Mouse (Mus musculus): ENCODE measurements around the gene Daam1.
A peak's percentile ranks its signal among the peaks of the same experiment; 100 is the strongest.

The Daam1 gene

DNA sequence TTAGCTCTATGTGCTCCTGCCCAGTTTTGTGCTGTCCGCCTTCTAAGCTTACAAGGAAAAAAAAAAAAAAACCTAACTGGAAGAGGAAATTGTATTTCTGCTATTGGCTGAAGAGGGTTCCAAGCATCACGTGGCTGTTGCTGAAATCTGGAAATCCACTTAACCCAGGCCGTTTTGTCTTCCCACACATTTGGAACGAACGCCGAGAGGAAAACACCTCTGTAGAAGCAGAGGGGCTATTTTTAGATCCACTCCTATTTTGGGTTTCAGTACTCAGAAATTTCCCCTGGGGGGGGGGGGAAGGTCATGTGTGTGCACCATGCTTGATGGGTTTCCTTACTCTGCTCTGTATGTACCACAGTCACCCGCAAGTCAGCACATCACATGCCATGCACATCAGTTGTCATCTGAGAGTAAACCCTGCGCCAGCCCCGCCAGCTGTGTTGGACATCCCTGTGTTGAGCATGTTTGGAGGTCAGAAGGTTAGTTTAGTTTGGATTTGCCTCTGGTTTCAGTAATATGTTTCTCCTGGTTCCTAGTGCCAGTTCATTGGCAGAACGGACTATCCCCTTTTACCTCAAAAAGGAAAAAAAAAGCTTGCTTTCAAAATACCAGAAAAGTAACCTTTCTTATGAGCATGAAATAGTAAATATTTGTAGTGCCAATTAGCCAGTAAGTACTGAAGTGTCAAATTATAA is 33.1 kb downstream of the Daam1 start:
- no peak for DNase-seq (ENCODE audit: low read depth in 1 of 2, low spot score in 2 of 2)

DNA sequence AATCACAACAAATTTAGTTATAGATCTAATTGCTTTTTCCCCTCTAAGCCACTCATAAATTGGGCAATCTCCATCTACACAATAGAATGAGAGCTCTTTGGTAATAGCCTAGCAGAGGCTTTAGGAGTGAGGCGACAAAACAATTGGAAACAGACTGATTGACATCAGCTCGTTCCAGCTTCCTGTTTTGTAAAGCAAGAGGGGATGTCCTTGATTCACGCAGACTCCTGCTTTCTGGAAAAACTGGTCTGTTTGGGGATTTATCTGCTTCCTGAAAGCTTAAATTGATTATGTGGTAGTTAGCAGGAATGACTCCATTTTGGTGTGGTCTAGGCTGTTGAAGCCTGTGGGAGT is 33.6 kb downstream of the Daam1 start:
- DNase-seq (ENCODE audit: low read depth in 1 of 2, low spot score in 2 of 2) = no peak

DNA sequence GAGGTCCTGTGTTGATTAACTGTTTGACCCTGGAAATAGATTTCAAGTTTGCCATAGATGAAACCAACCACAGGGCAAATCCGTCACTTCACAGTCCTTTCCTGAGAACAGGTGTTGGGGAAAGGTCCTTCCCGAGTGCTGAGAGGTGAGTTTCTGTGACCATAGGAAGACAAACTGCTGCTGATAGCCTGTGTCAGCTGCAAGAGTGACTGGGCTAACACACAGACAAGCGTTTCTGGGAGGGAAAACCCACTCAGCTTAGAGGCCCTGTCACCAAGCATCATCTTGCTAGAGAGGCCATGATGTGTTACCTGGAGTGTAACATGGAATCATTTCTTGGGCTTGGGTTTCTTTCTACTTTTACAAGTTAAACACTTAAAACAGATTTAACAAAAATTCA is 35.1 kb downstream of the Daam1 start:
- DNase-seq (ENCODE audit: low read depth in 1 of 2, low spot score in 2 of 2) = no peak

DNA sequence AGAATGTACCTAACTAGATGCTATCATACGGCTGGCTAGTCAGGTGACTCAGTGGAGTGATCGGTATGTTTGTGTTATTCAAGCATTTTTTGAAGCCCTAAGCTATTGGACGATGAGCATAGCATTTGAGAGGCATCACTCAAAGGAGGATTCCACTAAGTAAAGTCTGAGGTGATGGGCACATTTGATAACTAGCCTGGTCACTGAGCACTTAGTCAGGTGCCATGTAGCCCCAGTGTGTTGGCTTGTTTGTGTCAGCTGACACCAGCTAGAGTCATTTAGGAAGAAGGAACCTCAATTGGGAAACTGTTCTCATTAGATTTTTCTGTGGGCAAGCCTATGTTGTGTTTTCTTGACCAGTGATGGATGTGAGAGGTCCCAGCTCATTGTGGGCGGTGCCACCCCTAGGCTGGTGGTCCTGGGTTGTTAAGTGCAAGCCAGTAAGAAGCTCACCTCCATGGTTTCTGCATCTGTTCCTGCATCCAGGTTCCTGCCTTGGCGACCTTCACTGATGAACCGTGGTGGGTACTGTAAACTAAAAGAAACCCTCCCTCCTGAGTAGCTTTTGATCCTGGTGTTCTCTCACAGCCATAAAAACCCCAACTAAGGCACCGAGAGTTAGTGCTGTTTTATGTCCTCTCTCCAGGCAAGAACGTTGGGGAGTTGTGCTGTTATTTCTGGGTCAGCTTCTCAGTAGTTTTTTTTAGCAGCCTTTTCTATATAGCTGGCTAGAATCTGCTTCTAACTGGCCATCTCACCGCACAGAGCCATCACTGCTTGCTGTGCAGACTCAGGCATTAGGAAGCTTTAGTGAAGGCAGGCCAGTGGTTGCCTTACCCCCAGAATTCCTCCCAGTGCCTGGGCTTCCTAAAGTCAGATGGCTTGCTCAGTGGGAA is 36.7 kb downstream of the Daam1 start:
- no peak for DNase-seq (ENCODE audit: low read depth in 1 of 2, low spot score in 2 of 2)

DNA sequence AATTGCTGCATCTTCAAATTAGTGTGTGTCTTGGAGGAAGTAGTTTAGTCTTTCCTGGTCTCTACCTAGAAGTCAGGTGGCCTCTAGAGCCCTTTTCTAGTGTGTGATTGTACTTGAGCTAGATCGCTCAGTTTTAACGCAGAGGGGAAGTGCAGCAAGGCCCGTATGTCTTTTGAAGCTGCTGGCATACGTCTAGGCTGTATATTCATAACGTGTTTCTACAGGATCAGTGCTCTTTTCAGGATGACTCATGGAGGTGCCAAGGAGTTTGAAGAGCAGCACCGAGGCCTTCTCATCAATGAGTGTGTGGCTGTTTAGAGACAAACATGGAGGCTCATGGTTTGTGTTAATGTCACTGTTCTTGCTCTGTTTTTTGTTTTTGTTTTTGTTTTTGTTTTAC is 39.8 kb downstream of the Daam1 start:
- no peak for DNase-seq (ENCODE audit: low read depth in 1 of 2, low spot score in 2 of 2)

DNA sequence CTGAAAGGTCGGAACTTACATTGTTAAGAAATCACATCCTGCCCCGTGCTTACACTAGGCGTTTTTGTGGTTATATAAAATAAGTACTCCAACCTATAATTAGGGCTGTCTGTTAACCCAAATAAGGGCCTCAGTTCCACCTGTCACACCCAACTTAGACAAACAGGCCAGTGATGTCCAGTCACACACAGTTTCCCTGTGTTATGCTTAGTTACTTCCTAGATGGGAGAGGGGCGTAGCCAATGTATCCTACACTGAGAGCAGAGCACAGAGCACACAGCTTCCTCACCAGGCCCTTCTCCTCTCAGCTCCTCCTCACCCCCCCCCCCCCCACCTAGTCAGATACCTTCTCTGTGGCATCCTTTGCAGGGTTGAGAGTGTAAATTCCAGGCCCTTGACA is 41.5 kb downstream of the Daam1 start:
- no peak for DNase-seq (ENCODE audit: low read depth in 1 of 2, low spot score in 2 of 2)

DNA sequence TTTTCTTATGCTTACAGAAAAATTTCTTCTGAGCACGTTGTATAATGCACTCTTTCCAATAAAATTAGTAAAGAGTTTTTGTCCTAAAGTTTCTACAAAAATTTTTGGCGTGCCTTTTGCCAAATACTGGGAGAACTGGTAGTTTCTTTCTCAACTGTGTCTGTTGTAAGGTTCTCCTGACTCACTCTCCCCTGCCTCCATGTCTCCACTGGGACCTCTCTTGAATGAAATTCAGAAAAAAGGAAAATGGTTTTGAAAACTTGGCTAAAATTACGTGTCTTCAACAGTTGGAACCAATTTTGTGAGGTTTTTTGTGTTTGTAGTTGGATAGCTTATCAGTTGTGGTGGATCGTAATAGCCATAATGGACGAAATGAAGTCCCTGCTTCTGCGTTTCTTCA is 43.7 kb downstream of the Daam1 start:
- DNase-seq (ENCODE audit: low read depth in 1 of 2, low spot score in 2 of 2) = no peak

DNA sequence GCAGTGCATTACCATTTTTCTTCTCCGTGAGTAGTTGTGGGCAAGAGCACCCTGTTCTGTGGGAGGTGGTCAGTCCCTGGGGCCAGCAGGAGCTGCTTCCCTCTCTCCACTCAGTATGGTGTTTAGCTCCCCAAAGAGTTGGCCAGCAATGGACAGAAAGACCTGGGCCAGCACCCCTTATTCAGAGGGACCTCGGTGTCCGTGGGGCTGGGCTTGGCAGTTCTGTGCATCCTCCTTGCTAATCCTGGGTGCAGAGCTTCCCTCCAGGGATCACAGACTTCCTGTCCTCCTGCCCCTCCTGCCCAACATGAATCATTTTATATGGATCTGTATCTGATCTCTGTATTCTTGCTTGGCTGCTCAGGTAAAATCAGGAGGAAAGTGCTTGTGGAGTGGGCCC is 44.1 kb downstream of the Daam1 start:
- DNase-seq (ENCODE audit: low read depth in 1 of 2, low spot score in 2 of 2) = no peak

DNA sequence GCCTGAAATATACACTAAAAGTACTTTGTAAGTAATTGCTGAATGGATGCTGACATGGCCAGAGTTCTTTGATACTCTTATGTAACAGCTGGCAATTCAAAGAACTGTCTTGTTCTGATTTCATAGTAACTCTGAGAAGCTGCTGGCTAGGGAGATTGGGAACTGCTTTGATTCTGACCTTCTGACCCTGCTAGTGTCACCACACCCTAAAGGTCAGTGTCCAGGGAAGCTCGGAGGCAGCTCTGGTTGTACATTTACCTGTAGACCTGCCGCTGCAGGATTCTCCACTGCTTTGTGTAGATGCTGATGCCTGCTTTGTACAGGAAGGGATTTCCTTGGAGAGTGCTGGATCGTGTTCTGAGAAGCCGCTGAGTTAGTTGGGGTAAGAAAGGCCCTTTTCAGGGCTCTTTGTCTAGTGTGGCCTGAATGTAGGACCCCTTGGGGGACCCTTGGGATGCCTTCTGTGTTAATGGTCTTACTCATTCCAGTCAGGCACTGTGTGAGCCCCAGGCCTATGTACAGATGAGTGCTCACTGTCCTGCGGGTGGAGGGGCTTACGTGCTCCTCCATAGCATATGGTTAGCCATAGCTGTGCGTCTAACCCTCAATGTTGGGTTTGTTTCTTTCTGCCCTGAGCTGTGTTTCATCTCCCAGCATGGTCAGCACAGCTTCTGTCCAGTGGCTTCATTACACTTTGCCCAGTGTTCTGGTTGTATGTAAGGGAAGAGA is 45.0 kb downstream of the Daam1 start:
- no peak for DNase-seq (ENCODE audit: low read depth in 1 of 2, low spot score in 2 of 2)

DNA sequence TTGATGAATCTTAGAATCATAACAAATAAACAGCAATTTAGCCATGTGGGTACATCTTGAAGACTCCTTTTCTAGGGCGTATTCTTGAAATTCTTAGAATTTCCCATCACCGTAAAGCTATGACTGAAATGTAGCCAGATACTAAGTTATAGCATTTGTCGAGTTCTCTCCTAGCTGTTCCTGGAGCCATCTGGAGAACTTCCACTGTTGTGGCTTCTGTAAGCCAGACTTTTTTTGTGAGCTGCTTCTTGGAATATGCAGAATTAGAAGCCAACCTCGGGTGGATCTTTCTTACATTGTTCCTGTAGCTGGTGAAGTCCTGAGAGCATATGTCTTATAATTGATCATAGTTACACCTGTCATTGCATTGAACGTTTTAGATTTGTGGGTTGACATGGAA is 50.1 kb downstream of the Daam1 start:
- no peak for DNase-seq (ENCODE audit: low read depth in 1 of 2, low spot score in 2 of 2)

DNA sequence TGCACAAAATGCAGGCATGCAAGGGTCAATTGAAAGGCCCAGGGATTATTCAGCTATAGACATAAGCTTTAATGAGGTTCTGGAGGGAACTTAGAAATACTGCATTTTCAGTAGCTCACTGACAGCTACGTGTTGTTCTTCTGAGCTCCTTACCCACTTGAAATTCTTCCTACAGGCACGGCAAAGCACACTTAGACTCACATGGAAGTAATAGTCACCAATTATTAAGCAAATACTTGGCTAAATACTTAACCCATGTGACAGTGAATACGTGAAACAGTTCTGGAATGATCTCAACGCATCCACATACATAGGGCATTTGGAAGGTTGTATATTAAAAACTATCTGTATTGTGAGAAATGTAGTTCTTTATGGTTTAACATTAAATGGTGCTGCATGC is 50.6 kb downstream of the Daam1 start:
- no peak for DNase-seq (ENCODE audit: low read depth in 1 of 2, low spot score in 2 of 2)

DNA sequence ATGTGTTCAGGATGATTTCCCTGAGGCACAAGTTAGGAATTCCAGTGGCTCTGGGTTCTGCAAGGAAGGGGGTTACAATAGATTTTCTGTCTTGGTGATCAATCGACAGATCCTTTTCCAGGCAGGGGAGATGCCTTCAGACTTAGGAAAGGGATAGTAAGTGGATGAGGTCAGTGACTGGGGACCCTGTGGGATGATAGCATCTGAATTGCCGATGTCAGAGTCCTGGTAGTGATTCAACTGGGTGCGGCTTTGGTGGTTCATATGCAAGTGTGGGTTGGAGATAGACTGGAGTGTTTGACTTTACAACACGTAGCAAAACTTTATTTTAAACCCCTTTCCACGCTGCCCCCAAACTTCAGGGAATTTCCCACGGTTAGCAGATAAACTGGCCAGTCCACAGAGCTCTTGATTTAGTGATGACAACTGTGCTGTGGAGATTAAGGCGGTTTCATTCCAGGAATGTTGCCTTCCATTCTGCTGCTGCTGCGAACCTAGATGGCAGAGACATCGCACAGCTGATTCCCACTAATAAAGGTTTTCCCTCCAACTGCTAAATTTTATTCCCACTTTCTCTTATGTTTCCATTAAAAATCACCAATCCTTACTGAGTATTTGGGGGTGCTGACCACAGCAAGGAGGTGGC is 52.3 kb downstream of the Daam1 start:
- no peak for DNase-seq (ENCODE audit: low read depth in 1 of 2, low spot score in 2 of 2)

DNA sequence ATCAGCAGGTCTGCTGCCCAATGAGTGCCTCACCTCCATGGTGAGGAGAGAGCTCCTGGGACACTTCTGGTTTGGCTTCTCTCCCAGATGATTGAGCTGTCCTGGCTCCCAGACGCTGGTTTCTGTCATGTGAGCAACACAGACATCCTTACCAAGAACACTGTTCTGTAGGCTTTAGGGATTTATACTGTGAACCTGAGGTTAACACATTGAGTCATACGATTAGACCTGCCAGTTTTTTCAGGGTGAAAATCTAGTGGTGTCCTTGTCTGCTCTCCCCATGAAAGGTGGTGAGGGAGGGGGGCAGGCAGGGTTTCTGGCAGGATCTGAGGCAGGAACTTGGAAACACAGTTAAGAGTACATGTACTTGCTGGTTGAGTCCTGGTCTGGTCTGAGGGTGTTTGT is 54.3 kb downstream of the Daam1 start:
- DNase-seq (ENCODE audit: low read depth in 1 of 2, low spot score in 2 of 2) = no peak

DNA sequence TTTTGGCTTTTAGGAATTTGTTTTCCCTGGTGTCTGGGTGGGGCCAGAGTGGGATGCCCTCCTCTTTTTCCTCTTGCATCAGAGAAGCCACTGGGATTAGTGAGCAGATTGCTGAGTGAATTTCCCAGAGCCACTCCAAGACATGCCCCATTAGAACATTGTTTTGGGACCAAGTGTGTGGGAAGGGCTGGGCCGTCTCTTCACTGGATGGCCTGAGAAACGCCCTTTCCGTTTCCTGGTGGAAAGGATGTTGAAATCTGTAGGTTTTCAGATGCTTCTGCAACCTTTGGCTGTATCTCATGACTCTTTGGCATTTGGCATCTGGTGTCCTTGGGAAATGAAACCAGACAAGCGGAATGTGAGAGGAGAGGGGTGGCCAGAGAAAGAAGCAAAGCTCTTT is 54.8 kb downstream of the Daam1 start:
- peak in 1 of 2 experiments; percentile 40 for DNase-seq (ENCODE audit: low read depth in 1 of 2, low spot score in 2 of 2)

DNA sequence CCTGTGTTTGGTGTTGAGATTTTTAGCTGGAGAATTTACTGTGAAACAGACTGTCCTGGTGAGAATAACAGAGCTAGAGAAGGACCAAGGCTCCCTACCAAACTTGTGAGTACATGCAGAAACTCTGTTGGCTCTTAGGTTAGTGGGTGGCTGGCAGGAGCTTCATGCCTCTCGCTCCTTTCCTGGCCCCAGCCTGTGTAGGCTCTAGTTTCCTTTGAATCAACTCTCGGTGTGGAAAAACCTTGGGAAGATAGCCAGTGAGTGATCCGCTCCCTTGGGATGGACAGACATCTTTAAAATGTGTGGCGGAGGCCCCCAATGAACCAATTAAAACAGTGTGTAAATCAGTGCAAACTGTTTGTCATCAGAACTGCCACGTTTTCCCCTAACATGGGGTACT is 55.5 kb downstream of the Daam1 start:
- no peak for DNase-seq (ENCODE audit: low read depth in 1 of 2, low spot score in 2 of 2)

DNA sequence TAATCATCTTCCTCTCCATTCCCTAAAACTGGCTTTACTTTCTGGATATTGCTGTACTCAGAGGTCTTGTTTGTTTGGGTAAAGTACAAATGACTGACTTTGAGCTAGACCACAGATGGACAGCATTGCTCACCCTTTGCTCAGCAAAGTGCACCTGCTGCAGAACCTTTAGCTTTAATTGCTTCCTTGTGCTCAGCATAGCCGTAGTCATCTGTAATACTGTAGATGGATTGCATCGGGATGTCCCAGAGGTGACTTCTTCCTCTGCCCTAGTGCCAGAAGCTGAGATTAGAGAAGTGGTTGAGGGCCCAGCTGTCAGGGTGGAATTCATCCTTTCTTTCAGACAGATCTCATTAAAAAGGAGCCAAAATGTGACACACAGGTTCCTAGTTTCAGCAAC is 56.1 kb downstream of the Daam1 start:
- no peak for DNase-seq (ENCODE audit: low read depth in 1 of 2, low spot score in 2 of 2)

DNA sequence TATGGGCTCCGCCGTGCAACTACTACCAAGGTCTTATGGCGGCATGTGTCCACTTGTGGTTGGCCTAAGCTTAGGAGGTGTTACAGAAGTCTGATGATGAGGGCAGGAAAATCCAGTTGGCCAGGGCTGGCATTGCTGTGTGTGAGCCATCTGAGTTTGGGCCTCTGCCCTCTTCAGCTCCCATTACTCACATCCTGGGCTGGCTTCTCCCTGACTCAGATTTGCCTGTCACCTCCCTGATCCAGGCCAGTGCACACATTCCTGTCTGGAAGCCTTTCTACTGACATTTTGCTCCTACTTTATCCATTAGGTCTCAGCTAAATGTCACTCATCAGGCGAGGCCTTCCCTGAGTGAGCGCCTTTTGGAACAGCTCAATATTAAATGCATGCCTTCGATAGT is 57.5 kb downstream of the Daam1 start:
- no peak for DNase-seq (ENCODE audit: low read depth in 1 of 2, low spot score in 2 of 2)

DNA sequence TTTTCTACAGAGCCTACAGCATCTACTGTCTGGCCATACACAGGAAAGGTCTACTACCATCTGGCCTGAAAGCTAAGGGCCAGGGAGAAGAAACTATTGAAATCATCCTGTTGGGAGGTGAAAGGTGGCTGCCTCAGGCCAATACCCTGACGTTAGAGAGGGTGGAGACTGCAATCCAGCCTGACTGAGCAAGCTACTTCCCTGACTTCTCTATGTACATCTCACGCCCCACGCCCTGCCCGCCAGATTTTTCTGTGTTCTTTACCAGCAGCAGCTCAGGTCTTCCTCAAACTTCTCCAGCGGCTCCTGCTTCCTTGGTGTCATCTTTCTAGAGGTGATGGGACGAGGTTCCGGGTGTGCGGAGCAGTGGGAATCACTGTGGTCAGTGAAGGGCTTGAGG is 58.4 kb downstream of the Daam1 start:
- no peak for DNase-seq (ENCODE audit: low read depth in 1 of 2, low spot score in 2 of 2)

DNA sequence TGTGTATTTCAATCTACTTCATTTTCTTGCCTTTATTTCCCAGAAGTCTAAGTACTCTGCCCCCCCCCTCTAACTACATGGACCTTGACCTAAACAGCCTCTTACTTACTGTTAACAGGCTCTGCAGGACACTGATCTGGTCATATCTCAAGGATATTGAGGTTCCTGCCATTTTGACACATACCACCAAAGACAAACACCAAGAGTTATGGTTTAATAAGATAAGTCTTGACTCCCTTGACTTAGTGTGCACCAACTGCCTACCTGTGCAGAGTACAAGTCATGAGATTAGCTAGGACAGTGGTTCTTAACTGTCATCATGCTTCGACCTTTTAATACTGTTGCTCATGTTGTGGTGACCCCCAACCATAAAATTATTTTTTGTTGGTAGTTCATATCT is 59.4 kb downstream of the Daam1 start:
- no peak for DNase-seq (ENCODE audit: low read depth in 1 of 2, low spot score in 2 of 2)

DNA sequence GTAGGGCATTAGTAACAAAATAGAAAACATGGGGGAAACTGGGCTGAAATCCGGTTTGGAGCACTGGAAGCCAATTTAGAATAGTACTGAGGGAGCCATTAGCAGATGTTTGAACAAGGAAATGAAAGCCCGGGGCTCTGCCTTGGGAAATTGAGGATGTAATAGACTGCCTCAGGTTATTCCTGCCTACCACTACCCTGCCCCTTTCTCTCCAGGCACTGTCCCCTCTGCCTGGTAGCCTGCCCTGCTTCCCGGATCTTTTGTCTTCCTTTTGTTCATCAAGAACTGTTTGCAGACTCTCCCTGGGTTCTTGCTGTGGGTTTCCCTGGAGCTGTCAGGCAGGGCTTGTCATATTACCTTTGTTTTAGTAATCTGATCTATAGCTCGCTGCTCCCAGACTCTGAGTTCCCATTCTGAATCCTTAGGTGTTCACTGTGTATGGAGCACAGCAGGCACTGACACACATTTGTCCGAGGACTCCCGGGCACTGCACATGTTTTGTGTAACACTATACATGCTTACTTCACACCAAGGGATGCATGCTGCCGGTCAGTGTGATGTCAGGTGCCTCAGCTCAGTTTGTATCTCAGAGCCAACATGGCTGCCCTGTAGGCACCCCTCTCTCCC is 61.0 kb downstream of the Daam1 start:
- no peak for DNase-seq (ENCODE audit: low read depth in 1 of 2, low spot score in 2 of 2)

DNA sequence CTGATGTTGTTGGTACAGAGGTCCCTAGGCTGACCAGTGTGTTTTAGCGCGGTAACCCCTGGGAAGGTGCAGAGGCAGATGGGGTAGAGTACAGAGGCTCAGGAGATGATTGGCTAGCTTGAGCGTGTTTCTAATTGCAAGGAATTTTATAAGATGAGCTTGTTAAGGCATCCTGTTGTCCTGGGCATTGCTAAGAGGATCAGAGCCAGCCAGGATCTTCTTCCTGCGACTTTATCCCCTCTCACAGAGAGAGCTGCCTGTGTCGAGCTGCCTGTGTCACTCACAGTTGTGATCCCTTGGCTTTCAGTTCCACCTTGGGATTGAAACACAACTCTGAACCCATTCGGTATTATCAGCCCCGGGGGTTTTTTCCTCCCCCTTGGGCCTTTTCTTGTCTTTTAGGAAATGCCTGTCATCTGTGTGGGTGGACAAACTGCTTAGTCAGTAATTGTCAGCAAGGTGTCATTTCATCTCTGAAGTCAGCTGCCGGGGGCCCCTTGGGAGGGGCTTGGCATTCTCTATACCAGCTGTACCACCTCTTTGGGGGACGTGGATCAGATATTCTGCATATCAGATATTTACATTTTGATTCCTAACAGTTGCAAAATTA is 62.2 kb downstream of the Daam1 start:
- DNase-seq (ENCODE audit: low read depth in 1 of 2, low spot score in 2 of 2) = no peak

Measured in monocyte, adult 2 months (primary cell).